Mouse (Mus musculus) midbrain, embryonic 13.5 days (tissue): ENCODE data around the gene Emc9. TPM values are rescaled to one million over a fixed set of nuclear protein-coding genes. Genes with fewer than 3 reads are reported as not detected.

Source experiments
- ATAC-seq: fragments of 200-750 bp; cut with Nextera tagmentation; 2 replicates; pipeline ENCODE4 v1.8.0; 2017; ENCODE audit warnings: mild to moderate bottlenecking, moderate TSS enrichment, moderate library complexity
- H3K27ac ChIP-seq: fragments of 300-500 bp; sonication (generic); 2 replicates; pipeline ENCODE4 v1.5.1; 2015; ENCODE audit warnings: inconsistent platforms, mild to moderate bottlenecking, moderate library complexity
- H3K27me3 ChIP-seq: fragments of 300-500 bp; sonication (generic); 2 replicates; pipeline ENCODE4 v1.6.1; 2015; ENCODE audit warnings: mild to moderate bottlenecking, inconsistent platforms
- H3K36me3 ChIP-seq: fragments of 300-500 bp; sonication (generic); 2 replicates; pipeline ENCODE4 v1.6.1; 2015; ENCODE audit warnings: mild to moderate bottlenecking, inconsistent platforms
- H3K4me1 ChIP-seq: fragments of 300-500 bp; sonication (generic); replicated peaks from 2 replicates; pipeline ENCODE4 v1.6.1; 2015; ENCODE audit warnings: inconsistent platforms
- H3K4me2 ChIP-seq: fragments of 300-500 bp; sonication (generic); replicated peaks from 2 replicates; pipeline ENCODE4 v1.6.1; 2015; ENCODE audit warnings: moderate library complexity, mild to moderate bottlenecking, inconsistent platforms
- H3K4me3 ChIP-seq: fragments of 300-500 bp; sonication (generic); replicated peaks from 2 replicates; pipeline ENCODE4 v1.5.1; 2015; ENCODE audit warnings: mild to moderate bottlenecking, inconsistent platforms
- H3K9ac ChIP-seq: fragments of 300-500 bp; sonication (generic); replicated peaks from 2 replicates; pipeline ENCODE4 v1.6.1; 2015; ENCODE audit warnings: mild to moderate bottlenecking, inconsistent platforms
- H3K9me3 ChIP-seq: fragments of 300-500 bp; sonication (generic); 2 replicates; pipeline ENCODE4 v1.6.1; 2016; ENCODE audit warnings: mild to moderate bottlenecking, inconsistent platforms
- WGBS: fragments of 180-500 bp; shearing (Covaris S2); methylation state at CpG from one replicate; pipeline ENCODE4 v1.1.7; 2015; 5-methylcytosine and 5-hydroxymethylcytosine counted together
- polyA plus RNA-seq: library from polyadenylated mRNA; unstranded; fragments of >200 nt; fragmentation: Nextera tagmentation; extraction: Ambion mirVana; gene quantifications from 2 replicates; pipeline ENCODE4 v1.2.1, GENCODE M21; 2015

Gene Emc9
- polyA plus RNA-seq, 1 experiment from 2014 or later = 9.7 TPM

GRCm38 (mm10) chr14:55571760-55572159, 13.3 kb downstream of the Emc9 start:
- H3K4me1 ChIP-seq = no peaks in the 10 kb centered on the region
- H3K27ac ChIP-seq = no peak overlapping the region
- H3K9me3 ChIP-seq = no peaks in the 10 kb centered on the region
- no peak overlapping the region for H3K4me3 ChIP-seq
- H3K4me2 ChIP-seq = no peak overlapping the region
- no peak overlapping the region for H3K9ac ChIP-seq
- H3K36me3 ChIP-seq = peaks cover 43% of the 10 kb centered on the region
- ATAC-seq = no peak
- H3K27me3 ChIP-seq = no peaks in the 10 kb centered on the region

- no peak overlapping the region for H3K27ac ChIP-seq
- no peaks in the 10 kb centered on the region for H3K27me3 ChIP-seq
- H3K4me1 ChIP-seq = no peaks in the 10 kb centered on the region
- no peak overlapping the region for H3K9ac ChIP-seq
- H3K4me3 ChIP-seq = no peak overlapping the region
- ATAC-seq = no peak
- no peaks in the 10 kb centered on the region for H3K9me3 ChIP-seq
- H3K36me3 ChIP-seq = peaks cover 55% of the 10 kb centered on the region
- no peak overlapping the region for H3K4me2 ChIP-seq
- WGBS = 88% methylated on average over 2 of the region's 2 CpGs
Observed at GRCm38 (mm10) chr14:55570588-55570987, 14.5 kb downstream of the Emc9 start.

DNA sequence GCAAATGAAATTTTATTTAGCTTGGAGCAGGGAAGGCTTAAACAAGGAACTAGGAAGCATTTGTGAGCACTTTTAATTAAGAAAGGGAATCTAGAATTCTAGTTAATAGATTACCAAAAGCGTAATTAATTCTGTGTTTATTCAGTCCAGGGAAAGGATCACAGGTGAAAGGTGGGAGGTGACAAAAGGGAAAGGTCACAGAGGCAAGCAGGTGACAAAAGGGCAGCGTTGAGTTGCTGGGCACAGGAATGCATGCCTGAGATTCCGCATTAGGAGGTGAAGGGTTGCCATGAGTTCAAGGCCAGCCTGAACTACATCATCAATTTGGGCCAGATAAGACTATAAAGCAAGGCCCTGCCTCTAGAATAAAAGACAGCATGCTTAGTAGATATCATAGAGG, 17.6 kb downstream of the Emc9 start:
- Histone ChIP-seq H3K9me3 (no peaks in the 10 kb centered on the region), H3K27ac (no peak overlapping the region), H3K27me3 (no peaks in the 10 kb centered on the region), H3K9ac (0 out of 2 replicates have a peak overlapping the region, but pooled peaks have one; percentile 14), H3K36me3 (peaks cover 84% of the 10 kb centered on the region), H3K4me3 (no peak overlapping the region), H3K4me2 (no peak overlapping the region), H3K4me1 (0 out of 2 replicates have a peak, but pooled peaks cover 2% of the 10 kb centered on the region)
- 89% methylated on average over 3 of the region's 3 CpGs for WGBS
- ATAC-seq = no peak

GRCm38 (mm10) chr14:55565748-55566147, 19.4 kb downstream of the Emc9 start:
- H3K27ac ChIP-seq = no peak overlapping the region
- no peaks in the 10 kb centered on the region for H3K9me3 ChIP-seq
- H3K9ac ChIP-seq = no peak overlapping the region
- ATAC-seq = no peak
- peaks cover 81% of the 10 kb centered on the region for H3K36me3 ChIP-seq
- H3K4me3 ChIP-seq = no peak overlapping the region
- H3K4me2 ChIP-seq = no peak overlapping the region
- 86% methylated on average over 3 of the region's 3 CpGs for WGBS
- peaks cover 17% of the 10 kb centered on the region for H3K4me1 ChIP-seq
- no peaks in the 10 kb centered on the region for H3K27me3 ChIP-seq

- Histone ChIP-seq H3K36me3 (peaks cover 56% of the 10 kb centered on the region), H3K4me3 (no peak overlapping the region), H3K4me1 (peaks cover 24% of the 10 kb centered on the region), H3K4me2 (no peak overlapping the region), H3K9me3 (no peaks in the 10 kb centered on the region), H3K9ac (no peak overlapping the region), H3K27me3 (no peaks in the 10 kb centered on the region), H3K27ac (no peak overlapping the region)
- no peak for ATAC-seq
- 90% methylated on average over 11 of the region's 11 CpGs for WGBS
Observed at GRCm38 (mm10) chr14:55563249-55563648, 21.9 kb downstream of the Emc9 start.

- no peaks in the 10 kb centered on the region for H3K27me3 ChIP-seq
- 91% methylated on average over 10 of the region's 10 CpGs for WGBS
- peaks cover 24% of the 10 kb centered on the region for H3K4me1 ChIP-seq
- ATAC-seq = no peak
- no peak overlapping the region for H3K9ac ChIP-seq
- H3K4me3 ChIP-seq = 0 out of 2 replicates have a peak overlapping the region, but pooled peaks have one; percentile 56
- peaks cover 42% of the 10 kb centered on the region for H3K36me3 ChIP-seq
- no peak overlapping the region for H3K27ac ChIP-seq
- peak overlapping the region; percentile 86 for H3K4me2 ChIP-seq
- no peaks in the 10 kb centered on the region for H3K9me3 ChIP-seq
Observed at GRCm38 (mm10) chr14:55561860-55562259, 23.2 kb downstream of the Emc9 start.

DNA sequence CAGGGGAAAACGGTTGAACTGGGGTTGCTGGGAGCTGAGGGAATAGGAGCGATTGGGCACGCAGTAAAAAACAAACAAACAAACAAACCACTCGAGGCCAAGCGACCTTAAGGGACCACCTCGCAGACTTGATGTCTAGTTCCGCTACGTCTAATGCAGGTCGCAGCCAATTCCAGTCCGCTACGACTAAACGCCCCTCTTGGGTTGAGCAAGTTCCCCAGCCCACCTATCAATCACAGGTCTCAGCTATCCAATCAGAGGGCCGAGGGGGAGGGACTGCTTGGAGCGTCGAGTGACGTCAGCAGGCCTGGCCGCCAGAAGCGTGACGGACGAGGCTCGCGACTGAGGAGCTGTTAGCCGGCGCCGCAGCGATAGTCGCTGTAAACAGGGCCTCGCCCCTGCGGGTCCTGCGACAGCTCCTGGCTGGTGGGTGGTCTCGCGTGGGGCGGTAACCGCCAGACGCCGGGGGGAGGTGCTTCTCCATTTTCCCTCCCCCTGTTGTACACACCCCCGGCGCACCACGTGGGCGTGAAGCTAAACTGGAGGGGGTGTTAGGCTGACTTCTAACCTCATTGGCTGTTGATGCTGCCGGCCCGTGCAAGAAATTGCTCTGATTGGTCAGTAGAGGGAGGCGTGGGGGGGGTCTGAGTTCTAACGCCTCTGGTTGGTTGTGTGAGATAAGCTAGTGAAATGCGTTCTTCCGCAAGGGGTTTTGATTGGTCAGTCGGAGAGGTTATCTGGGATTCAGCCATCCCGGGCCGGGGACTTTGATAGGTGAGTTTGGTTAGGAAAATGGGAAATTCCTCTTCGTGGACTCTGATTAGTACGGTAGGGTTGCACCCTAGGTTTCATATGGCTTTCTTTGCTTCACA, 24.7 kb downstream of the Emc9 start, which contains the start of gene A730061H03Rik:
Gene A730061H03Rik, minus strand, starts transcription at position 205 of the 872 bp plus-strand sequence.
- peak within 1 kb of the TSS; percentile 97 for H3K27ac ChIP-seq
- ATAC-seq = peak; percentile 98
- under 1% methylated on average over 51 of the region's 51 CpGs for WGBS

GRCm38 (mm10) chr14:55559799-55560201, 25.3 kb downstream of the Emc9 start, which contains the start of gene Dcaf11:
Gene Dcaf11 (plus strand): TSS chr14:55560006.
- peak within 1 kb of the TSS; percentile 86 for H3K4me2 ChIP-seq
- H3K9ac ChIP-seq = peak within 1 kb of the TSS; percentile 76
- H3K9me3 ChIP-seq = no peaks in the 10 kb centered on the region
- peak within 1 kb of the TSS; percentile 97 for H3K27ac ChIP-seq
- peaks cover 24% of the 10 kb centered on the region for H3K4me1 ChIP-seq
- H3K36me3 ChIP-seq = peaks cover 21% of the 10 kb centered on the region
- H3K4me3 ChIP-seq = peak within 1 kb of the TSS; percentile 56
- under 1% methylated on average over 27 of the region's 27 CpGs for whole genome bisulfite sequencing
- no peaks in the 10 kb centered on the region for H3K27me3 ChIP-seq
- ATAC-seq = peak; percentile 87

More for the DNA sequence above, 24.7 kb downstream of the Emc9 start, which contains the start of gene A730061H03Rik:
- peak within 1 kb of the TSS; percentile 86 for H3K4me2 ChIP-seq
- peak within 1 kb of the TSS; percentile 76 for H3K9ac ChIP-seq
- peaks cover 24% of the 10 kb centered on the region for H3K4me1 ChIP-seq
- peaks cover 28% of the 10 kb centered on the region for H3K36me3 ChIP-seq
- no peaks in the 10 kb centered on the region for H3K27me3 ChIP-seq
- H3K9me3 ChIP-seq = no peaks in the 10 kb centered on the region
- peak within 1 kb of the TSS; percentile 56 for H3K4me3 ChIP-seq

GRCm38 (mm10) chr14:55558740-55559448, 26.2 kb downstream of the Emc9 start:
- 57% methylated on average over 6 of the region's 6 CpGs for WGBS
- Histone ChIP-seq H3K36me3 (peaks cover 14% of the 10 kb centered on the region), H3K27me3 (no peaks in the 10 kb centered on the region), H3K4me2 (peak overlapping the region; percentile 86), H3K27ac (no peak overlapping the region), H3K4me3 (peak overlapping the region; percentile 56), H3K9me3 (no peaks in the 10 kb centered on the region), H3K4me1 (peaks cover 24% of the 10 kb centered on the region), H3K9ac (peak overlapping the region; percentile 51; the same call in 1 of the 2 replicates)
- ATAC-seq = no peak

- H3K27ac ChIP-seq = no peak overlapping the region
- no peaks in the 10 kb centered on the region for H3K27me3 ChIP-seq
- 90% methylated on average over 3 of the region's 3 CpGs for WGBS
- no peak overlapping the region for H3K9ac ChIP-seq
- H3K4me3 ChIP-seq = no peak overlapping the region
- peaks cover 23% of the 10 kb centered on the region for H3K4me1 ChIP-seq
- 0 out of 2 replicates have a peak, but pooled peaks cover under 1% of the 10 kb centered on the region for H3K36me3 ChIP-seq
- H3K9me3 ChIP-seq = no peaks in the 10 kb centered on the region
- H3K4me2 ChIP-seq = no peak overlapping the region
- ATAC-seq = no peak
Observed at GRCm38 (mm10) chr14:55557587-55557986, 27.5 kb downstream of the Emc9 start.

DNA sequence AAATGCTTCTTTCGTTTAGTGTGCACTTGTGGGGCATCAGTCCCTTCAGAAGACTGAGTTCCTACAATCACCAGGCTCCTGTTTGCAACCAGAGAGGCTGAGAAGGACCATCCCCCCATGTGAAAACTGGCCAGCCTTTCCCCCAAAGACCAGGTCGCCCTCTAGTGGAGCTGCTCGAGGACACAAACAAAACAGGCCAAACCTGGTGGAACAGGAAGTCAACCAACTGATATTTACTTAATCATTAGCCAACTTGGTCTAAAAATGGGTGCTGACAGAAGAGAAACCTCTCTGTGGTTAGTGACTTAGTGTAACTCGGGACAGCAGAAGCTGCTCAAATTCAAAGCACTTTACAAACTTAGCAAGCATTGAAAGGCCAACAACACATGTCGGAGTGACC, 28.1 kb downstream of the Emc9 start:
- Histone ChIP-seq H3K36me3 (no peaks in the 10 kb centered on the region), H3K27me3 (no peaks in the 10 kb centered on the region), H3K9ac (no peak overlapping the region), H3K4me1 (peaks cover 18% of the 10 kb centered on the region), H3K9me3 (no peaks in the 10 kb centered on the region), H3K4me3 (no peak overlapping the region), H3K4me2 (no peak overlapping the region), H3K27ac (no peak overlapping the region)
- ATAC-seq = no peak
- WGBS = 29% methylated on average over 5 of the region's 5 CpGs

- Histone ChIP-seq H3K4me3 (no peak overlapping the region), H3K27me3 (no peaks in the 10 kb centered on the region), H3K9ac (no peak overlapping the region), H3K4me2 (no peak overlapping the region), H3K36me3 (no peaks in the 10 kb centered on the region), H3K4me1 (peaks cover 7% of the 10 kb centered on the region), H3K27ac (no peak overlapping the region), H3K9me3 (no peaks in the 10 kb centered on the region)
- no peak for ATAC-seq
- WGBS = 81% methylated on average over 3 of the region's 3 CpGs
Observed at GRCm38 (mm10) chr14:55555788-55556187, 29.3 kb downstream of the Emc9 start.
